Mouse (Mus musculus): ENCODE measurements at regions not wholly inside any gene's neighbourhood (a gene's known extent, or its start where the extent isn't known, plus 50 kb on each side); places are given as distances from the start of the nearest gene placed in this dataset.

DNA sequence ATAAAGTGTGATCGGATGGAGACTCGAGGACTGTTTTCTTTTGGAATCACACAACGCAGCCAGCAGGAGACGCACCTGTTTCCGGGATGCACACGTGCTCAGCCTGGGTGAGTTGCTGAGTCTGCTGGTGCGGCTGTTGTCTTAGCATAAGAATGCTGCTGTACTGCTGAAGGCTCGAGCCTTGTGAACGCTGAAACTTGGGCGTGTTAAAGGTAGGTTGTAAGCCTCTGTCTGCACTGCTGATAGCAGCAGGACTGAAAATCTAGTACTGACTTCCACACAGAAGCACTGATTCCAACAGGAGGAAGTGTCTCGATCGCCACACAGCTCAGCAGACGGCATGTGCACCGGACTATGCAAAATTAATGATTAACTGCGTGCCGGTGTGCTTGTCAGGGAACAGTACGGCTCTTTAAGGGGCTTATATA, 169.1 kb downstream of the Ndfip2 start:
- TF ChIP-seq CTCF (IDR thresholded peaks at IDR 0.05; ENCODE audit: borderline replicate concordance, insufficient read depth, low read length) (no peak), POLR2A (IDR thresholded peaks at IDR 0.05; ENCODE audit: low read depth, low read length) (no peak)
- Histone ChIP-seq H3K27ac (ENCODE audit: insufficient read depth, low read length) (no peak overlapping the region), H3K4me1 (ENCODE audit: control insufficient read depth, insufficient read depth, low read length) (no peaks in the 10 kb centered on the region), H3K4me3 (ENCODE audit: insufficient read depth, low read length) (no peak overlapping the region)

DNA sequence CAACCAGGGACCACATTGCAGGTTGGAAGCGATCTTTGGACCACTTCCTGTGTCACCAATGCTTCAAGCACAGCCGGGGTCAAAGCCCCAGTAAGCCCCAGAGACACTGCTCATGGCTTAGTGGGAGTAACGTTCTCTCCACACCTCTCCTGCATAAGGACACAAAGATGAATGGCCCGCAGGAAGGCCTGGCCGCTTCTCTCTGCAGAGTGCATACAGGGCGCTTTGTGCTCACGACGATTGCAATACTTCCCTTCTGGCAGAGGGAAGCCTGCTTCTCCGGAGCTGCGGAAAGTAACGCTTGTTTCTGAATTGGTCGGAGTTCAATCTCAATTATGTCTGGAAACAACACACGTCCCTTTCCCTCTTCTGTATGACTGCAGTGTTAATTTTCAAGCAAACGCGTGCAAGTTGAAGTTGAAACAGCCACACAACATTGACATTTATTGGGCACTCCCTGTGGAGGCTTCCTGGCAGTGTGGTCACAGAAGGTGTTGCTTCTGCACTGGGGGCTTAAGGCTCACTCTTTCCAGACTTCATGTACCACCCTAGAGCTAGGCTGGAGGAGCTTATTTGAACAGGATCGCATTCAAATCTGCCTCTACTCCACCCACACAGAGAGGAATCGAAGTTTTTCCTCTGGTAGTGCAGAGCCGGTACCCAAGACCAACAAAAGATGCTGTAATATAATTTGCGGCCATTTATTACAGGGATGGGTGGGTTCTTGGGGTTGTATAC, 168.4 kb downstream of the Ndfip2 start:
- TF ChIP-seq POLR2A (IDR thresholded peaks at IDR 0.05; ENCODE audit: low read depth, low read length) (no peak), CTCF (IDR thresholded peaks at IDR 0.05; ENCODE audit: borderline replicate concordance, insufficient read depth, low read length) (no peak)
- no peaks in the 10 kb centered on the region for H3K4me1 ChIP-seq (ENCODE audit: control insufficient read depth, insufficient read depth, low read length)
- H3K4me3 ChIP-seq (ENCODE audit: insufficient read depth, low read length), result no peak overlapping the region
- no peak overlapping the region for H3K27ac ChIP-seq (ENCODE audit: insufficient read depth, low read length)

DNA sequence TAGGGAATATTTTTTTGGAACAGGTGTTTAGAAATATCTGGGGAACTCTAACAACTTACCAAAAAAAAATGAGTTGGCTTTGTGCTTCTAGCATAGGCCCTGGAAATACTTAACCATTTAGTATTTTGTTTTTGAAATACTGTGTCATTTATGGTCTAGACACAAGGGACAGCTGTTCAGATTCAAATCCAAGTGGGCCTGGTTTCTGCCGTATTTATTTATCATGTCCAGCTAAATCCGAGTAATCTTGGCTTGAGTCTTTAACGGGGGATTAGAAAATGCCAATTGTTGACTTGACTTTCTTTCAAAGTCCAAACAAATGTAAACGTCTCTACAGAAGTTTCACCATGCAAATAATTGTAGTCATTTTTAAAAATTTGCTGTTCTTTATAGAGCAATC, 159.6 kb downstream of the Ndfip2 start:
- H3K4me3 ChIP-seq (ENCODE audit: insufficient read depth, low read length), result no peak overlapping the region
- no peak overlapping the region for H3K27ac ChIP-seq (ENCODE audit: insufficient read depth, low read length)
- H3K4me1 ChIP-seq (ENCODE audit: control insufficient read depth, insufficient read depth, low read length), result no peaks in the 10 kb centered on the region
- TF ChIP-seq POLR2A (IDR thresholded peaks at IDR 0.05; ENCODE audit: low read depth, low read length) (no peak), CTCF (IDR thresholded peaks at IDR 0.05; ENCODE audit: borderline replicate concordance, insufficient read depth, low read length) (no peak)

DNA sequence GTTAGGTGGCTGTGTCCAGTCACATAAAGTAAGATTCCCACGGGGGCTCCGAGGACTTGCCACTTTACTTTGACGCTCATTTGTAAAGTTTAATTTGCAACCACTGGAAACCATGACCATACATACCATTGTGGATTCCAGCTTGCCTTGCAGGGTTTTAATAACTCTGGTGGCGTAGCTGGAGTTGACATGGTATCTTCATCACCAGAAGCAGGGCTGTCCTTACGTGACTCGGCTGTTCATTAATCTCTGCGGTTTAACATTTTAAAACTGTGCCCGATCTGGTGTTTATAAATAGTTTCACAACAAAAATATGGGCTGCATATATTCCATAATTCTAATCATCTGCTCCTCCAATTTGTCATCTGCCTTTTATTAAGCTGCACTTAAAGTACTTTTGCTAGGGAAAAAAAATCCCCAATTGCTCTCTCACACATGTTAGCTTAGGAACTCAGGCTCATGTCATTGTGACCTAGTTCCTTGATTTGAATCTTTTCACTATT, 159.1 kb downstream of the Ndfip2 start:
- Histone ChIP-seq H3K4me3 (ENCODE audit: insufficient read depth, low read length) (no peak overlapping the region), H3K27ac (ENCODE audit: insufficient read depth, low read length) (no peak overlapping the region), H3K4me1 (ENCODE audit: control insufficient read depth, insufficient read depth, low read length) (no peaks in the 10 kb centered on the region)
- TF ChIP-seq CTCF (IDR thresholded peaks at IDR 0.05; ENCODE audit: borderline replicate concordance, insufficient read depth, low read length), result no peak
- no peak for TF ChIP-seq POLR2A (IDR thresholded peaks at IDR 0.05; ENCODE audit: low read depth, low read length)

DNA sequence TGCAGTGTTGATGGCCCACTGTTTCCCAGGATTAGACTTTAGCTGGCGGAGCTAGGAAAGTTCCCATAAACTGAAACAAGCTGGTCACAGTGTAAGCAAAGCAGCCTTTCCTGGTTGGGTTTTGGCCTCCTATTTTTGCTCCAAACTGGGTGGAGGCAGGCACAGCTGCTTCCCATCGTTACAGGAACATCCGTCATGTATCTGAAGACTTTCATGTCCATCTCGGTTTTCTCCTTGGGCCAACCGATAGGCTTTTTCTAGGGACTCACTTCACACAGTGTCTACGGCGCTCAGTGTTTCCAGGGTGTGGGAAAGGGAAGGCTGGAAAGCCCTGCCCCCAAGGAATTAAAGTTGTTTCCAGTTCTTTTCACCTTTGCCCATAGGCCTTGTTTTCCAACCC, 158.6 kb downstream of the Ndfip2 start:
- no peak overlapping the region for H3K4me3 ChIP-seq (ENCODE audit: insufficient read depth, low read length)
- H3K27ac ChIP-seq (ENCODE audit: insufficient read depth, low read length), result no peak overlapping the region
- no peaks in the 10 kb centered on the region for H3K4me1 ChIP-seq (ENCODE audit: control insufficient read depth, insufficient read depth, low read length)
- TF ChIP-seq POLR2A (IDR thresholded peaks at IDR 0.05; ENCODE audit: low read depth, low read length), result no peak
- TF ChIP-seq CTCF (IDR thresholded peaks at IDR 0.05; ENCODE audit: borderline replicate concordance, insufficient read depth, low read length), result no peak

DNA sequence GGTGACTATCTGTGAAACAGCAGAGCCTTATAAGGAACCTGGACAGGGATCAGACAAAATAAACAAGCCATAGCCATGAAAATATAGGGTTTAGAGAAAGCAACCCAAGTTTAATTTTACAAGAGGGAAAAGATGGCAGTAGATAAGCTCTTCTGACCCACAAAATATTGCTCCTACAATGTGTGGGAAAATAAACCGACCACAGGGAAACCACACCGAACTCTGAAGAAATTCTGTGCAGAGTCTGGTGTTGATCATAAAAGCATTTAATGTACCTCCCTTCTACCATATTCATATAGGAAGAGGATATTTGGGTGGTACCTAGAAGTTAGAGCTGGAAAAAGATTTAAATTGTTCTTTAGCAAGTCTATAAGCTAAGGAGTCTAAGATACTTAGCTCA, 146.3 kb downstream of the Ndfip2 start:
- no peaks in the 10 kb centered on the region for H3K4me1 ChIP-seq (ENCODE audit: control insufficient read depth, insufficient read depth, low read length)
- TF ChIP-seq POLR2A (IDR thresholded peaks at IDR 0.05; ENCODE audit: low read depth, low read length) (no peak), CTCF (IDR thresholded peaks at IDR 0.05; ENCODE audit: borderline replicate concordance, insufficient read depth, low read length) (no peak)

DNA sequence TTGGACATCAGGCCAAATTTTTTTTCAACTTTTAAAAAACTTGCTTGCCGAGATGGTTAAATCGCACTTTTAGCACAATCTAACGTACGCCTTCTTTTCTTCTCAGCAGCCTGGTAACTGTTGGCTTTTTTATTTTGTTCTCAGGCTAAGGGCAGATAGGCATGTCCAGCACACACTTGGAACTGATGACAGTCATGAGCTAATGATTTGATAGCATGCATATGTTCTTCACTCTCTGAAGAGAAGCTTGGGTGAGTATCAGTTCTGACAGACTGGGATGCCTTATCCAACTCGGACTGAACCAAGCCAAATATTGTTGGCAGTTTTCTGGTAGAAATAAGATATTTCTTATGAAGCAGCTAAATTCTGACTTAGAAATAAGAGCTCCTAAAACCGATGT, 145.9 kb downstream of the Ndfip2 start:
- Histone ChIP-seq H3K4me3 (ENCODE audit: insufficient read depth, low read length) (no peak overlapping the region), H3K27ac (ENCODE audit: insufficient read depth, low read length) (no peak overlapping the region), H3K4me1 (ENCODE audit: control insufficient read depth, insufficient read depth, low read length) (no peaks in the 10 kb centered on the region)
- TF ChIP-seq POLR2A (IDR thresholded peaks at IDR 0.05; ENCODE audit: low read depth, low read length) (no peak), CTCF (IDR thresholded peaks at IDR 0.05; ENCODE audit: borderline replicate concordance, insufficient read depth, low read length) (no peak)

More for the DNA sequence above, 146.3 kb downstream of the Ndfip2 start:
- no peak overlapping the region for H3K27ac ChIP-seq (ENCODE audit: insufficient read depth, low read length)
- no peak overlapping the region for H3K4me3 ChIP-seq (ENCODE audit: insufficient read depth, low read length)

DNA sequence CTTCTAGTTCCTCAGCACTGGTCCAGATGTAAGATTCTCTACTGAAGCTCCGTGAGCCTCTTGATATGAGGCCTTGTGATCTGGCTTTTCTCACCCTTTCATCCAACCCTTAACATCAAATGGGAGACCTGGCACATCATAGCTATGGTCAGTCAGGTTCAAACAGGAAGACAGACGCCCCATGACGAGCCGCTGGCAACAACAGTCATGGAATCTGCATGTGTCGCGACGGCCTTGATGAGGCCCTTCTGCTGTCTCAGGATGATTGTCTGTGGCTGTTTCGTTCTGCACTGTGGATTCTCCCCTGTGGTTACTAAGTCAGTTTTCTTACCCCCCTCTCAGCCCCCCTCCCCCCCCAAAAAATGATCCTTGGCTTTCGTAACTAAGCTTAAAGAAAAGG, 144.9 kb downstream of the Ndfip2 start:
- no peak overlapping the region for H3K4me3 ChIP-seq (ENCODE audit: insufficient read depth, low read length)
- no peak overlapping the region for H3K27ac ChIP-seq (ENCODE audit: insufficient read depth, low read length)
- TF ChIP-seq POLR2A (IDR thresholded peaks at IDR 0.05; ENCODE audit: low read depth, low read length) (no peak), CTCF (IDR thresholded peaks at IDR 0.05; ENCODE audit: borderline replicate concordance, insufficient read depth, low read length) (no peak)
- no peaks in the 10 kb centered on the region for H3K4me1 ChIP-seq (ENCODE audit: control insufficient read depth, insufficient read depth, low read length)

DNA sequence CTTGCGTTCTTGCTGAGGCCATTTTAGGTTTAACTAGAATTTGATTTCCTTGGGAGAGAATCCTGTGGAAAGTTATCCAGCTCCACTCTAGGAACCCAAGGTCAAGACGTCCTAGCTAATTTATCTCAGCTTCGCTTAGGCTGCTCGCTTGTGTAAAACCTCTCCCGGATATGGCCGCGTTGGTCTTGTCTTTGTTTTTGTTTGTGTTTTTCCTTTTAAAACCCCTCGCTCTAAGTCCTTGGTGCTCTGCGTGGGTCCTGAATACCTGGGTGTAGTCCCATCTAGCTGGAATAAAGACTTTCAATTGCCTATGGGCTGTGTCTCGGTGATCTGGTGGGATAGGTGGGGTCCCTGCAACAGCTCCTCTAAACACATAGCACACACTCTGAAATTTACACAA, 144.2 kb downstream of the Ndfip2 start:
- no peak overlapping the region for H3K4me3 ChIP-seq (ENCODE audit: insufficient read depth, low read length)
- no peak overlapping the region for H3K27ac ChIP-seq (ENCODE audit: insufficient read depth, low read length)
- no peak for TF ChIP-seq CTCF (IDR thresholded peaks at IDR 0.05; ENCODE audit: borderline replicate concordance, insufficient read depth, low read length)
- TF ChIP-seq POLR2A (IDR thresholded peaks at IDR 0.05; ENCODE audit: low read depth, low read length), result no peak

DNA sequence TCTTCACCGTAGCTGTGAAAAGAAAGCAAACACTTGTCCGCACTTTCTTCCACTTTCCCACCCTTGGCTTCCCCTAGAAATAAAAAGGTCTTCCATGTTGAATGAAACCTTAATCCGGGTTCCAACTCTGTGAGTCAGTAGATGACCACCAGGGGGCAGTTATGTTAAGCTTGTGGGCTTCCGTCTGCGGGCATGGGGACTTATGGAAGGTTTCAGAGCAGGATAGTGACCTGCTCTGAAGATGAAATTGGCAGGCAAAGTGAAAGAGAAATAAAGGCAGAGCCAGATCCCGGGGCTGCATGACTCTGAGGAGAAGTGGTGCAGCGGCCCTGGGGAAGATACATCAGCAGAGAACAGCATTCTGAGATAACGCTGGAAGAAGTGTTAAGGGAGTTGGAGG, 139.1 kb downstream of the Ndfip2 start:
- Histone ChIP-seq H3K4me1 (ENCODE audit: control insufficient read depth, insufficient read depth, low read length) (peaks cover 2% of the 10 kb centered on the region; the same call in 1 of the 2 replicates), H3K27ac (ENCODE audit: insufficient read depth, low read length) (no peak overlapping the region), H3K4me3 (ENCODE audit: insufficient read depth, low read length) (no peak overlapping the region)
- TF ChIP-seq CTCF (IDR thresholded peaks at IDR 0.05; ENCODE audit: borderline replicate concordance, insufficient read depth, low read length) (no peak), POLR2A (IDR thresholded peaks at IDR 0.05; ENCODE audit: low read depth, low read length) (no peak)

More for the DNA sequence above, 144.2 kb downstream of the Ndfip2 start:
- no peaks in the 10 kb centered on the region for H3K4me1 ChIP-seq (ENCODE audit: control insufficient read depth, insufficient read depth, low read length)

Data from embryonic fibroblast, embryonic 13.5 days (primary cell).